ENCODE assay signal across 19 mouse cellular contexts in genomic region chrX:12866885-12867498, GRCm38 (mm10).
A peak's percentile ranks its signal among the peaks of the same experiment; 100 is the strongest.
DNase-seq lines count a peak whose midpoint lies in the region; ATAC-seq and TF ChIP-seq lines count a peak whose summit lies in the region.
"Had no signal": no experiment of that assay in that cellular context is flagged by ENCODE, and none has a peak within 500 bp of the region (broad histone marks: within the 10 kb centered on the region; RNA-seq: fewer than 3 reads in every experiment).

No protein-coding gene starts in this region.

- intact Hi-C loops in gastrocnemius, adult 2 months (cut with DNase I), result no loop called here

- no peak for TF ChIP-seq CTCF in gastrocnemius, adult 2 months (IDR thresholded peaks at IDR 0.05)

- peak; percentile 43; the same call in 1 of the 2 replicates for ATAC-seq in liver, embryonic 16.5 days (ENCODE audit: low read depth)
- ATAC-seq: forebrain, postnatal 0 days; hindbrain, embryonic 16.5 days; intestine, embryonic 16.5 days had no signal

- H3K9me3 ChIP-seq in liver, embryonic 16.5 days (replicated peaks; ENCODE audit: control insufficient read depth, low read length), result no peaks in the 10 kb centered on the region
- H3K9me3 ChIP-seq: heart, embryonic 15.5 days; kidney, embryonic 15.5 days; limb, embryonic 12.5 days; lung, embryonic 15.5 days; midbrain, embryonic 12.5 days had no signal

- H3K4me3 ChIP-seq in gastrocnemius, adult 2 months, result no peak overlapping the region
- no peak overlapping the region for H3K4me3 ChIP-seq in liver, embryonic 16.5 days (ENCODE audit: low read depth, low read length)
- H3K4me3 ChIP-seq: heart, embryonic 15.5 days; kidney, embryonic 15.5 days; limb, embryonic 12.5 days; lung, embryonic 15.5 days; midbrain, embryonic 12.5 days had no signal

- H3K4me1 ChIP-seq in liver, embryonic 16.5 days (ENCODE audit: control insufficient read depth, low read depth, low read length), result no peaks in the 10 kb centered on the region
- H3K4me1 ChIP-seq: heart, embryonic 15.5 days; kidney, embryonic 15.5 days; limb, embryonic 12.5 days; lung, embryonic 15.5 days; midbrain, embryonic 12.5 days had no signal

- no peaks in the 10 kb centered on the region for H3K27me3 ChIP-seq in liver, embryonic 16.5 days (ENCODE audit: control insufficient read depth, insufficient read depth, low read depth, low read length)
- H3K27me3 ChIP-seq: heart, embryonic 15.5 days; kidney, embryonic 15.5 days; limb, embryonic 12.5 days; lung, embryonic 15.5 days; midbrain, embryonic 12.5 days had no signal

- 0 out of 2 replicates have a peak overlapping the region, but pooled peaks have one; percentile 3 for H3K4me2 ChIP-seq in liver, embryonic 16.5 days (ENCODE audit: low read depth, low read length)
- H3K4me2 ChIP-seq: heart, embryonic 15.5 days; kidney, embryonic 15.5 days; limb, embryonic 12.5 days; lung, embryonic 15.5 days; midbrain, embryonic 12.5 days had no signal

- DNase-seq in gastrocnemius, adult 2 months, result no peak
- DNase-seq in gastrocnemius, postnatal 25 days, result no peak
- peak; percentile 26 for DNase-seq in 416B (ENCODE audit: low read depth)
- peak; percentile 32 for DNase-seq in c-Kit-positive CD71-positive TER-119-positive erythroid progenitor cells, embryonic 14.5 days (ENCODE audit: low spot score)
- no peak for DNase-seq in embryo, embryonic 10.5 days (ENCODE audit: low spot score)
- DNase-seq in right cerebral cortex, postnatal 25 days, result no peak
- DNase-seq: B cell, adult 2 months; cerebellum, postnatal 36 days; forebrain, postnatal 0 days; kidney, postnatal 4 days had no signal

- peak overlapping the region; percentile 54 for H3K27ac ChIP-seq in gastrocnemius, adult 2 months
- H3K27ac ChIP-seq in liver, embryonic 16.5 days (ENCODE audit: low read length), result no peak overlapping the region
- H3K27ac ChIP-seq: heart, embryonic 15.5 days; kidney, embryonic 15.5 days; limb, embryonic 12.5 days; lung, embryonic 15.5 days; macrophage; midbrain, embryonic 12.5 days had no signal

- no peak overlapping the region for H3K9ac ChIP-seq in liver, embryonic 16.5 days (ENCODE audit: low read depth, low read length)
- H3K9ac ChIP-seq: forebrain, postnatal 0 days; heart, embryonic 15.5 days; kidney, embryonic 15.5 days; limb, embryonic 12.5 days; lung, embryonic 15.5 days; midbrain, embryonic 12.5 days had no signal

- no peaks in the 10 kb centered on the region for H3K36me3 ChIP-seq in liver, embryonic 16.5 days (ENCODE audit: control insufficient read depth, insufficient read depth)
- H3K36me3 ChIP-seq: heart, embryonic 15.5 days; kidney, embryonic 15.5 days; limb, embryonic 12.5 days; lung, embryonic 15.5 days; midbrain, embryonic 12.5 days had no signal

- WGBS in liver, embryonic 16.5 days (ENCODE audit: insufficient replicate concordance), result 63% methylated on average over 5 of the region's 5 CpGs

Comparison
In these comparisons a context has a peak if more than half of its experiments do, and no peak if none do; other contexts are left out.
1. DNase-seq: peak in 416B (single experiment) and c-Kit-positive CD71-positive TER-119-positive erythroid progenitor cells, embryonic 14.5 days (single experiment); none in gastrocnemius, adult 2 months (single experiment), gastrocnemius, postnatal 25 days (single experiment), embryo, embryonic 10.5 days (single experiment) and right cerebral cortex, postnatal 25 days (single experiment).